Mouse (Mus musculus) hindbrain, embryonic 13.5 days (tissue): Measurements from ENCODE around the gene Mrpl42. TPM values are rescaled to one million over a fixed set of nuclear protein-coding genes. Genes with fewer than 3 reads are reported as not detected.

Source experiments
- ATAC-seq: fragments of 200-750 bp; cut with Nextera tagmentation; 2 replicates; pipeline ENCODE4 v1.8.0; 2017; ENCODE audit warnings: moderate TSS enrichment; ENCODE audit not compliant: low FRiP score
- H3K27ac ChIP-seq: fragments of 300-500 bp; sonication (generic); 2 replicates; pipeline ENCODE4 v1.5.1; 2015; ENCODE audit warnings: inconsistent platforms, mild to moderate bottlenecking, moderate library complexity
- H3K27me3 ChIP-seq: fragments of 300-500 bp; sonication (generic); 2 replicates; pipeline ENCODE4 v1.6.1; 2015; ENCODE audit warnings: mild to moderate bottlenecking, inconsistent platforms
- H3K36me3 ChIP-seq: fragments of 300-500 bp; sonication (generic); 2 replicates; pipeline ENCODE4 v1.6.1; 2015; ENCODE audit warnings: mild to moderate bottlenecking, inconsistent platforms
- H3K4me1 ChIP-seq: fragments of 300-500 bp; sonication (generic); replicated peaks from 2 replicates; pipeline ENCODE4 v1.6.1; 2015; ENCODE audit warnings: inconsistent platforms
- H3K4me2 ChIP-seq: fragments of 300-500 bp; sonication (generic); 2 replicates; pipeline ENCODE4 v1.6.1; 2015; ENCODE audit warnings: inconsistent platforms, mild to moderate bottlenecking, moderate library complexity
- H3K4me3 ChIP-seq: fragments of 300-500 bp; sonication (generic); 2 replicates; pipeline ENCODE4 v1.5.1; 2015; ENCODE audit warnings: mild to moderate bottlenecking, inconsistent platforms
- H3K9ac ChIP-seq: fragments of 300-500 bp; sonication (generic); 2 replicates; pipeline ENCODE4 v1.6.1; 2015; ENCODE audit warnings: mild to moderate bottlenecking, inconsistent platforms
- H3K9me3 ChIP-seq: fragments of 300-500 bp; sonication (generic); 2 replicates; pipeline ENCODE4 v1.6.1; 2016; ENCODE audit warnings: inconsistent platforms
- WGBS: fragments of 180-500 bp; shearing (Covaris S2); methylation state at CpG from one replicate; pipeline ENCODE4 v1.1.7; 2015; 5-methylcytosine and 5-hydroxymethylcytosine counted together
- polyA plus RNA-seq: library from polyadenylated mRNA; unstranded; fragments of >200 nt; fragmentation: Nextera tagmentation; extraction: Ambion mirVana; gene quantifications from 2 replicates; pipeline ENCODE4 v1.2.1, GENCODE M21; 2015

Gene Mrpl42
- polyA plus RNA-seq, 1 experiment from 2014 or later: 268 TPM

- Histone ChIP-seq H3K9ac (no peak overlapping the region), H3K4me1 (peaks cover 7% of the 10 kb centered on the region), H3K27ac (no peak overlapping the region), H3K4me2 (no peak overlapping the region), H3K27me3 (no peaks in the 10 kb centered on the region), H3K4me3 (no peak overlapping the region), H3K36me3 (no peaks in the 10 kb centered on the region), H3K9me3 (no peaks in the 10 kb centered on the region)
- ATAC-seq: no peak
- WGBS: 94% methylated on average over 8 of the region's 8 CpGs
Observed at GRCm38 (mm10) chr10:95535399-95536221, 33.9 kb upstream of the Mrpl42 start.

GRCm38 (mm10) chr10:95533382-95533781 lies 31.6 kb upstream of the Mrpl42 start:
- H3K27ac ChIP-seq: no peak overlapping the region
- no peaks in the 10 kb centered on the region for H3K27me3 ChIP-seq
- no peak overlapping the region for H3K9ac ChIP-seq
- no peaks in the 10 kb centered on the region for H3K9me3 ChIP-seq
- H3K4me3 ChIP-seq: no peak overlapping the region
- no peak for ATAC-seq
- no peak overlapping the region for H3K4me2 ChIP-seq
- H3K36me3 ChIP-seq: no peaks in the 10 kb centered on the region
- peaks cover 19% of the 10 kb centered on the region for H3K4me1 ChIP-seq
- WGBS: 92% methylated on average over 7 of the region's 7 CpGs

DNA sequence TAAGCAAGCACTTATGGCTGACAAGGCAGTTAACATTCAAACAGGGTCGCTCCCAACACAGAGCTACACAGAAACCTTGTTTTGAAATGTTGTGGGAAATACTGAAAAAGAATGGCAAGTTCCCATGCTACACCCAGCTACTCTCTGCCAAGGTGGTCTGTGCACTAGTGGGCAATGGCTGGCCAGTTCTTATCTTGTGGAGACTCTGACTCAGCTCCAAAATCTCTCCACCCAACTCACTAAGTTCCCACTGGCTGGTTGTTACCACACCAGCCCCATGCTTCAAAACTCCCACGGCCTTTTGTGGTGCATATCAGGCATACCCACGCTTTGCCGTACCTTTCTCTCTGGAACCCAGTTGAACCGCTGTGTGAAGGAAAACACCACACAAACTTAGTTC lies 31.2 kb upstream of the Mrpl42 start:
- H3K4me3 ChIP-seq: no peak overlapping the region
- no peaks in the 10 kb centered on the region for H3K27me3 ChIP-seq
- H3K9ac ChIP-seq: no peak overlapping the region
- H3K4me2 ChIP-seq: no peak overlapping the region
- no peak for ATAC-seq
- WGBS: 92% methylated on average over 5 of the region's 5 CpGs
- no peaks in the 10 kb centered on the region for H3K36me3 ChIP-seq
- H3K27ac ChIP-seq: no peak overlapping the region
- H3K9me3 ChIP-seq: no peaks in the 10 kb centered on the region
- H3K4me1 ChIP-seq: peaks cover 20% of the 10 kb centered on the region

- H3K4me3 ChIP-seq: no peak overlapping the region
- H3K27me3 ChIP-seq: no peaks in the 10 kb centered on the region
- WGBS: 51% methylated on average over 2 of the region's 2 CpGs
- H3K4me2 ChIP-seq: no peak overlapping the region
- 0 out of 2 replicates have a peak overlapping the region, but pooled peaks have one; percentile 66 for H3K27ac ChIP-seq
- no peak overlapping the region for H3K9ac ChIP-seq
- peaks cover 20% of the 10 kb centered on the region for H3K4me1 ChIP-seq
- ATAC-seq: no peak
- no peaks in the 10 kb centered on the region for H3K36me3 ChIP-seq
- H3K9me3 ChIP-seq: no peaks in the 10 kb centered on the region
Observed at GRCm38 (mm10) chr10:95530551-95531121, 28.9 kb upstream of the Mrpl42 start.

- H3K4me1 ChIP-seq: peaks cover 18% of the 10 kb centered on the region
- peaks cover 3% of the 10 kb centered on the region; the same call in 1 of the 2 replicates for H3K36me3 ChIP-seq
- H3K4me3 ChIP-seq: no peak overlapping the region
- no peak overlapping the region for H3K9ac ChIP-seq
- no peak overlapping the region for H3K27ac ChIP-seq
- no peaks in the 10 kb centered on the region for H3K27me3 ChIP-seq
- no peak for ATAC-seq
- WGBS: 87% methylated on average over 5 of the region's 5 CpGs
- no peaks in the 10 kb centered on the region for H3K9me3 ChIP-seq
- no peak overlapping the region for H3K4me2 ChIP-seq
Observed at GRCm38 (mm10) chr10:95526495-95527122, 24.9 kb upstream of the Mrpl42 start.

DNA sequence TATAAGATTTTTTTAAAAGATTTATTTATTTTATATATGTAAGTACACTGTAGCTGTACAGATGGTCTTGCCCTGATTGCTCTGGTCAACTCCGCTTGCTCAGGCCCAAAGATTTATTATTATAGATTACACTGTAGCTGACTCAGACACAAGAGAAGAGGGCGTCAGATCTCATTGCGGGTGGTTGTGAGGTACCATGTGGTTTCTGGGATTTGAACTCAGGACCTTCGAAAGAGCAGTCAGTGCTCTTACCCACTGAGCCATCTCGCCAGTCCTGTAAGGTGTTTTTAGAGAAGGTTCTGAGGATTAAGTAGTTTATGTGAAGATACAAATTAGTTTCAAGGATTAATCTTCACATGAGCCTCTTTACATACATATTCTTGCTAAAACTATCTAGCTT lies 24.1 kb upstream of the Mrpl42 start:
- no peak for ATAC-seq
- peaks cover 15% of the 10 kb centered on the region for H3K4me1 ChIP-seq
- 96% methylated on average over 5 of the region's 5 CpGs for WGBS

DNA sequence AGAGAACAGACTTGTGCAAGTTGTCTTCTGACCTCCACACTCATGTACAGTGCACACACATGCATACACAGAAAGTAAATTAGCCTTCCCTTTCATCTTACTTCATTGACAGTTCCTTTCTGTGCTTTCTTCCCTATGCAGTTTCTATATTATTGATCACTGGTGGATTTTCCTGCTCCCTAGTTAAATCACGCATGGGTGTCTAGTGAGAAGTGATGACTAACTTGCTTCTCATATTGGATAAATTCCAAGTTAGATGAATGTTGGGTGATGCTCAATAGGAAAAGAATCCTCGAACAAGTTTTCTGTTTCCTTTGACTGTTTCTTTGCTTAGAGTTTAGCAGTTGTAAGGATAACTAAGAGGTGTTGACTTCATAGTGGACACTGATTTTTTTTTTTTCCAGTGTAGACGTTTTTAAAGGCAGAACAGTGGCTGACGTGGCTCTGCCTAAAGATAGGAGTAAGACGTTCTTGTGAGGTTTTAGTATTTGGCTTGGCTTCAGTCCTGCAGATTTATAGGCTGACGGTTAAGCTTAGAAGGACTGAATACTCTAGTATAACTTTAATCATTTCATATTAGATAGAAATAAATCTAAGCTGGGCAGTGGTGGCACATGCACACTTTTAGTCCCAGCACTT lies 23.4 kb upstream of the Mrpl42 start:
- no peak overlapping the region for H3K27ac ChIP-seq
- 88% methylated on average over 6 of the region's 6 CpGs for WGBS

More for the DNA sequence above, 24.1 kb upstream of the Mrpl42 start:
- no peak overlapping the region for H3K9ac ChIP-seq
- no peaks in the 10 kb centered on the region for H3K27me3 ChIP-seq
- H3K4me3 ChIP-seq: no peak overlapping the region
- H3K27ac ChIP-seq: no peak overlapping the region
- peaks cover 3% of the 10 kb centered on the region; the same call in 1 of the 2 replicates for H3K36me3 ChIP-seq
- no peaks in the 10 kb centered on the region for H3K9me3 ChIP-seq
- H3K4me2 ChIP-seq: no peak overlapping the region

GRCm38 (mm10) chr10:95517656-95518055 lies 15.9 kb upstream of the Mrpl42 start:
- Histone ChIP-seq H3K9me3 (no peaks in the 10 kb centered on the region), H3K4me1 (peaks cover 31% of the 10 kb centered on the region), H3K27me3 (no peaks in the 10 kb centered on the region), H3K4me3 (no peak overlapping the region), H3K36me3 (peaks cover 1% of the 10 kb centered on the region; the same call in 1 of the 2 replicates), H3K4me2 (no peak overlapping the region), H3K9ac (no peak overlapping the region), H3K27ac (no peak overlapping the region)
- WGBS: 93% methylated on average over 6 of the region's 6 CpGs
- ATAC-seq: no peak

More for the DNA sequence above, 23.4 kb upstream of the Mrpl42 start:
- H3K4me3 ChIP-seq: no peak overlapping the region
- no peak overlapping the region for H3K9ac ChIP-seq
- H3K36me3 ChIP-seq: peaks cover 3% of the 10 kb centered on the region; the same call in 1 of the 2 replicates
- no peak overlapping the region for H3K4me2 ChIP-seq
- no peaks in the 10 kb centered on the region for H3K9me3 ChIP-seq
- no peak for ATAC-seq
- H3K4me1 ChIP-seq: peaks cover 9% of the 10 kb centered on the region
- no peaks in the 10 kb centered on the region for H3K27me3 ChIP-seq

- peaks cover 31% of the 10 kb centered on the region for H3K4me1 ChIP-seq
- H3K4me2 ChIP-seq: peak overlapping the region; percentile 70
- 0% methylated on average over 45 of the region's 80 CpGs for WGBS
- no peaks in the 10 kb centered on the region for H3K27me3 ChIP-seq
- no peaks in the 10 kb centered on the region for H3K36me3 ChIP-seq
- H3K27ac ChIP-seq: peak overlapping the region; percentile 97
- peak overlapping the region; percentile 99 for H3K4me3 ChIP-seq
- ATAC-seq: peak; percentile 78
- no peaks in the 10 kb centered on the region for H3K9me3 ChIP-seq
- H3K9ac ChIP-seq: peak overlapping the region; percentile 98
Observed at GRCm38 (mm10) chr10:95515293-95515931, 13.7 kb upstream of the Mrpl42 start.

- peak within 1 kb of the TSS; percentile 99 for H3K4me3 ChIP-seq
- WGBS: under 1% methylated on average over 66 of the region's 81 CpGs
- peak; percentile 97 for ATAC-seq
Observed at GRCm38 (mm10) chr10:95514656-95515292, 13.0 kb upstream of the Mrpl42 start, which contains the start of gene Ube2n. Gene Ube2n (plus strand): TSS chr10:95515145.

GRCm38 (mm10) chr10:95513768-95514556 lies 12.2 kb upstream of the Mrpl42 start:
- H3K27ac ChIP-seq: peak overlapping the region; percentile 97
- H3K4me2 ChIP-seq: peak overlapping the region; percentile 59
- peaks cover 27% of the 10 kb centered on the region for H3K4me1 ChIP-seq
- ATAC-seq: peak; percentile 19
- peak overlapping the region; percentile 75 for H3K9ac ChIP-seq
- H3K4me3 ChIP-seq: peak overlapping the region; percentile 99
- WGBS: 34% methylated on average over 15 of the region's 15 CpGs
- H3K27me3 ChIP-seq: no peaks in the 10 kb centered on the region
- no peaks in the 10 kb centered on the region for H3K36me3 ChIP-seq
- no peaks in the 10 kb centered on the region for H3K9me3 ChIP-seq

More at GRCm38 (mm10) chr10:95514656-95515292, 13.0 kb upstream of the Mrpl42 start, which contains the start of gene Ube2n:
- H3K4me1 ChIP-seq: peaks cover 31% of the 10 kb centered on the region
- peak within 1 kb of the TSS; percentile 97 for H3K27ac ChIP-seq
- H3K9me3 ChIP-seq: no peaks in the 10 kb centered on the region
- H3K27me3 ChIP-seq: no peaks in the 10 kb centered on the region
- no peaks in the 10 kb centered on the region for H3K36me3 ChIP-seq
- H3K4me2 ChIP-seq: peak within 1 kb of the TSS; percentile 70
- peak within 1 kb of the TSS; percentile 98 for H3K9ac ChIP-seq
